Mouse (Mus musculus) kidney, adult 2 months (tissue): ENCODE measurements around the gene Phc1.

Experiments
- CTCF ChIP-seq: fragments of 200-500 bp; conservative IDR thresholded peaks from 2 replicates; pipeline ENCODE4 v1.5.1; 2011; ENCODE audit warnings: low read depth, mild to moderate bottlenecking, control low read depth, low read length, moderate library complexity, mixed read lengths; ENCODE audit not compliant: insufficient read depth, insufficient read length
- POLR2A ChIP-seq: fragments of 200-500 bp; IDR thresholded peaks from one replicate; pipeline ENCODE4 v1.6.1; 2011; ENCODE audit warnings: low read depth, low read length, control low read depth

GRCm38 (mm10) chr6:122304790-122305555 lies 35.4 kb downstream of the Phc1 start:
- TF ChIP-seq CTCF: no peak
- no peak for TF ChIP-seq POLR2A
